Mouse (Mus musculus) cerebellum, adult 11 months (tissue): Measurements from ENCODE around the gene Iqsec1.
A peak's percentile ranks its signal among the peaks of the same experiment; 100 is the strongest.

Source experiments
- DNase-seq: peaks from one replicate; pipeline ENCODE4 v3.0.0; 2022

Iqsec1 gene

DNA sequence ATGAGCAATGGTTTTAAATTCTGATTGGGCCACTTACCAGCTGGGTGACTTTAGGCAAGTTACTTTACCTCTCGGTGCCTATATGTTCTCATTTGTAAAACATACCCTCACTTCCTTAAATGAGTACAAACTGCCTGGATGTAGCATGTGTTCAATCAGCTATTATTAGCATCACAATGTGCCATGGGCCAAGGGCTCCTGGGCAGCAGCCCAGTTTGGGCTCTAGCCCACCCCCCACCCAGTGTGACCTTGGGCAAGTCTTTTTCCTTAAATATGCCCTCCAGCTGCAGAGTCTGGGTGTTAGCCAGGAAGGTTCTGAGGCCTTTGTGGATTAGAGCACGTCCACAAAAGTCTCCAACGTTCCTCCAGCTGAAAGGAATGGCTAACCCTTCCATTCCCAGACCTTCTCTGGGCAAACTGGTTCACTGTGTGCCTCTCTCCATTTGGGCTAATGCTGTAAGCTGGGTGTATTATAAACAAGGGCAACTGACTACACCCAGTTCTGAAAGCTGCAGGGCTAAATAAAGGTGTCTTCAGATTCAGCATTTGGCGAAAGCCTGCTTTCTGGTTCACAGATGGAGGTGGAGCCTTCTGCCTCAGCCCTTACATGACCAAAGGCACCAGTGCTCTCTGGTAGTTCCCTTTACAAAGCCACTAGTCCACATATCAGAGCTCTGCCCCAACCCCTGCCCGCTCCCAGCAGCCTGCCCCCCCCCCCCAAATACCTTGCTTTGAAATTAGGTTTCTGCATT, 101.3 kb downstream of the Iqsec1 start:
- no peak for DNase-seq

DNA sequence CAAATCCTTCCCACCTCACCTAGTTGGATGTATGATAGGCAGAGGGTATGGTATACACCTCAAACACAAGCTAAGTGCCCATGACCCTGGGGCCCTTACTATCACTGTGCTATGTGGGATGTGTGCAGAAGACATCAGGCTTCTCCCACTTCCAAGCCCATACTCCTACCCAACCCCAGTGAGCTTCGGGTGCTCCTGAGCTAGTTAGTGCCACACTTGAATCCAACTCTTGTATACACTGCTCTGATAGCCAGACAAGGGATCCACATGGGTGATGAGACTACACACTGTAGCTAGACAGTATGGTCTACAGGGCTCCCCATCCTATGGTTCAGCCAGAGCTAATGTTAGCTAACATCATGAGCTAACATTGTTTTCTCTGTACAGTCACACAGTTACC, 102.9 kb downstream of the Iqsec1 start:
- no peak for DNase-seq

DNA sequence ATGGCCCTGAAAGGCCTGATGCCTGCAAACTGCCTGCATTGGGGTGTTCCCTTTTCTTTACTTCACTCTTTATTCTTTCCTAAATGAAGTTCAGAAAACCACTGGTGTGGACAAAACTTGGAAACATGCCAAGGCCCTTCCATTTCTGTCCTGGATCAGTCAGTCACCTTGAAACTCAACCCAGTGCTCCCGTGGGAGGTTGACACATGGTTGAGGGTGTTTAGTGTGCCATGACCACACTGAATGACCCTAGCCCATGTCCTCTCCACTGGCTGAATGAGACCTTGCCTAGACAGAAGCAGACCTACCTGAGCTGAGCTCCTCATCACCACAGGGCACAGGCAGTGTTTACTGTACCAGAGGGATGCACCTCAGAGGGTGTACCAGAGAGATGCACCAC, 103.9 kb downstream of the Iqsec1 start:
- no peak for DNase-seq

DNA sequence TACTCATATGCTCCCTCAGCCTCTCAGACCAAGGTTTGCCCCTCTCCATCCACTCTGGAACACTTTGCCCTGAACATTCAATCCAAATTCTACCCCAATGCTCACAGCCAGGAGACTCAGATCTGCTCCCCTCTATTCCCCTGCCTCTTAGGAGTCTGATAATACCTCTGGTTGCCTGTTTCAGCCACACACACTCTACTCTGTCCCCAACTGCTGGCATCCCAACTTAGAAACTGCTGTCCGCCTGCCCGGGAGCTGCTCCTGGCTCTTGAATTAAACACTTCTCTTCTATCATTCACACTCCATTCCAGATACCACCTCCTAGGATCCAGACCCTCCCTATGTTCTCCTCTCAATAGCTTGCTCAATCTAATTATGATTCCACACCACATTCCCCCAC, 107.5 kb downstream of the Iqsec1 start:
- DNase-seq = no peak

DNA sequence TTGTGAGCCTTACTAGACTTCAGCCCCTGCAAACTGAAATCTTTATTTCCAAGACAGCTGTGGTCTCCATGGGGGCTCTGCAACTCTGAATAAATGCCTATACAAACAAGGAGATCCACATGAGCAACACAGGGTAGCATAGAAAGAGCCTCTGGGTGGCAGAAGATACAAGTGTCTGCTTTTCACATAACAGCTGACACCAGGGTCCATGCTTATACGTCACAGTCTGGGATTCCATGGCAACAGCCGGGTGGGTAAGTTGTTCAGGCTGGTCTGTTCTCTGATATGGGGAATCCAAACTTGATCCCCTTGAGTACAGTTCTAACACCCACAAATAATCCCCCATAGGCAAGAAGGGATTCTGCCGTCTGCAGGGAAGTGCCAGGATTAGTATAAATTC, 108.1 kb downstream of the Iqsec1 start:
- no peak for DNase-seq

DNA sequence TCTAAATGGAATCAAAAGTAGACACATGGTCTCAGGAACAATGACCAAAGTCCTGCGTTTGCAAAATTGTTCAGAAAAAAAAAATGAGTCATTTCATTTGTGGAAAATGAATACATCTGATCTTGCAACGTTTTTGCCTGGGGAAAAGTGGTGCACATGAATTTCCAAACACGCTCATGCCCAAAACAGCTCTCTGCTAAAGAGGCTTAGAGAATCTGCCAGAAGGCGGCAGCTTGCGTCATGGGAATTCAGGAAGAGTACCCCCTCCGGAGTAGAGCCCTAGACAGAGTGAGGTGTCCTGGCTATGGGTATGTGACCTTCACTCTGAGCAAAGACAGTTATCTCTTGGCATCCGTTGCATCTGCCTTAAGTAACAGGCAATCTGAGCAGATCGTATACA, 116.9 kb downstream of the Iqsec1 start:
- DNase-seq = no peak

DNA sequence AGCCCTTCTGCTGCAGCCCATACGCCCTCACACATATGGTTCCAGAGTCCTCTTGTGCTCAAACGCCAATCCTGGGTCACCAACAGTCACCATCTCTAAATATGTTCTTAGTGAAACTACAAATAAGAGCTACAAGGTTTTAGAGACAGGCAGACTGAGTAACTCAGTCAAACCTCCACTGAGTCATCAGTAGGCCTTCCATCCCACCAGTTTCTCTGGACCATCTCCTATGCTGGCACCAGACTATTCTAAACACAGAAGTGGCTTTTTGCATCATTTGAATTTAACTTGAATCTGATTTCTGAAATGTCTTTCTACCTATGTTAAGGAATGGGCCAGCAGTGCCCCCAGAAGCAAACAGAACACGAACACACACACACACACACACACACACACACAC, 120.5 kb downstream of the Iqsec1 start:
- DNase-seq = no peak

DNA sequence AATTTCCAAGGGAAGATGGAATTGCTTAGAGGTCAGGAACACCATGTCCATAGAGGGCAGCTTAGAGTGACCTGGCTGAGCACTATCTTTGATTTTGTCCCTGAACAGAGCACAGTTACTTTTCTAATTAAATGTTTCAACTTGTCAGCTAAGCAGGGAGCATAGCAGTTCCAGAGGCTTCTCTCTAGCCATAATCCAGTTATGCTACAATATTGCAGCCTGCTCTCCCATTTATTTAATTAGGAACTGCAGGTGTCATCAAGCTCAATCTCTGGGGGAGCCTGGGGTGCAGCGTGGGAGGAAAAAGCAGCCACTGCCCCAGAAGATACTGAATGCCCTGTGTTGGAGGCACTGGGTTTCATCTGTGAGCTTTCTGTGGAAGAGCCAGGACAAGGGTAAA, 127.1 kb downstream of the Iqsec1 start:
- DNase-seq = no peak

DNA sequence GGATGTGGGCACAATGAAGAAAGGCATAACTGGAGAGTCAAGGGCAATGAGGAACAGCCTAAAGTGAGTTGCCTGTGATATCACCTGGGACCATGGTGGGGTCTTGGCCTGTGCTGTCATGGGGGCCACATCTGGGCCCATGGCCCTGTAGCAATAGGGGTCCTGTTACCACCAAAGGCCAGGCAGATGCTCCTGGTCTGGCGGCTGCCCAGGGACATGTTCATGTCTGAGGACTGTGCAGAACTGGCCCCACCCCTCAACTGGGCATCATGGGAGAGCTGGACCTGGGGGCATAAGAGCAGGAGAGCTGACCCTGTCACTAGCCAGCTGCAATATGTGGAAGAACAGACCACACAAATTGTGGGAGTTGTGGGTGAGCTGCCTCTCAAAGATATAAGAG, 130.6 kb downstream of the Iqsec1 start:
- DNase-seq = no peak

DNA sequence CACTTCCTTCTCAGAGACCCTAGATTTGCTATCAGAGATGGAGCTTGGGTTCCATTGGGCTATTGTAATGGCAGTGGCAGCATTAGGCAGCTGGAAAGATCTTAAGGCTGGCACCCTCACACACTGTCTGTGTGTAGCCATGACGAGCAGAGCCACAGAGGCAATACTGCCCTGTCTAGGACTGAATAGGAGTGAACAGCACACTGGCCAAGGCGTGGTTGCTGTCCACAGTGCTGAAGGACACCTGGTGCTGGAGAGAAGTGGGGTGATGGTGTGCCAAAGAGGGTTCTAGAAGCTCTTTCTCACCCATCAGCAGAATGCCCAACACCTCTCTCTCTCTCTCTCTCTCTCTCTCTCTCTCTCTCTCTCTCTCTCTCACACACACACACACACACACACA, 136.1 kb downstream of the Iqsec1 start:
- no peak for DNase-seq

DNA sequence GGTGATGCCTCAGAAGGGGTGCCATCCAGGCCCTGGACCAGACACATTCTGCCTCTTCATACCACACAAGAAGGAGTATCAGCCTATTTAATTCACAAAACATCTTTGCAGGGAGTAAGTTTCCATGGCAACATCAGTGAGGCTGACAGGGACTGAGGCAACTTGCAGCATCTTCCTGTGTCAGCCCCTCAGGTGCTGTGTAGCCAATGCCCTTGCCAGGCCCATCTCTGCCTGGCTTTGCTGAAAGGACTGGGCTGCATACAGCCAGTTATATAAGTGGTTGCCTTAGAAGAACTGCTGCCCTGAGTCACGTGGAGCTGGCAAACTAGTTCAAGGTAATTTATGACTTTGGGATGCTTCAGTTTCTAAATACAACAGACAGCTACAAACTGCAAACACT, 140.4 kb downstream of the Iqsec1 start:
- DNase-seq = no peak

DNA sequence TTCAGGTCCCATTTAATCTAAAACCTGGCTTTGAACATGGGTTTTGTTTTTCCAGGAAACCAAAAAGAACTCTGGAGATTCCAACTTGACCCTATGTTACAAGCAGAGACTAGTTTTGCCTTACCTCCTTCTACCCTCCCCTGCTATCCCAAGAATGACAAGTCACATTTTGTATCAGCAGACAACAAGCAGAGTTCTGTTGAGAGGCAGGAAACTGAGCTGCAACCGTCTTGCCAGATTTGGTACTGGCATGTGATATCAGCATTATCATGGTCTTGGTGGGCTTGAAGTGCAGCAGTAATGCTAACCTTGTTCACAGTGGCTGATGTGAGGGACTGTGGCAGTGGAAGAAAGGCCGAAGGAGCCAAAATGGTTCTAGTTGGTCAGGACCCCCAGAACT, 141.0 kb downstream of the Iqsec1 start:
- no peak for DNase-seq

DNA sequence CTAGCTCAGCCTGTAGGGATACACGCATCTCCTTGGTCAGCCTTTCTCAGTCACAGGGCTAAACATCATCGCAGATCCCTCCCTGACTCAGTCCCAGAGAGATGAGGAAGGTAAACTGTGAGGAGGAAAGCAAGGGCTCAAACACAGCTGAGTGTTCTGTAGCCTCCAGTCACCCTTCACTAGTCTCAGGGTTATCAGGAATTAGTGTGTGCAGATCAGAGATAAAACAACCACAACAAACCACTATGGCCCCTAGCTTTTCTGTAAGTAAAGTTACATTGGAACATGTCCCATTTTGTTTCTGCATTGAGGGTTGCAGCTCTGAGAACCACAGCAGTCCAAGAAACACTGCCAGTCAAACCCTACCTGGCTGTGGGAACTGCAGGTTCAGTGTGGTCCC, 148.5 kb downstream of the Iqsec1 start:
- no peak for DNase-seq

DNA sequence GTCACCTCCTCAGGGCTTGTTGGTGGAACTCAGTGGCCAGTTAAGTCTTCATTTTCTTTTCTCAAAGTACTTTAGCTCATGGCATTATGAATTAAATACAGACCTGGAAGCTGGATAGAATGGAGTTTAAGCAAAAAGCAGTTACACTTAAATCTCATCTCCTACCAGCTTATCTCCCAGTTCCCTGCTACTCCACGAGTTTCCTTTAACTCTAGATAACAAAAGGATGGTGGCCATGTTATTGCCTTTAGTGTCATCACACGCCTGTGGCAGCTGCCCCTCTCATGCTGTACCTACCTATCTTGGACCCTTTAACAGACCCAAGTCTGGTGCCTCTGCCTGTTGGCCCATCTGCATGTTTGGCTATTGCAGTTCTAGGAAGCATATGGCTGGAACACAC, 151.7 kb downstream of the Iqsec1 start:
- DNase-seq = no peak

DNA sequence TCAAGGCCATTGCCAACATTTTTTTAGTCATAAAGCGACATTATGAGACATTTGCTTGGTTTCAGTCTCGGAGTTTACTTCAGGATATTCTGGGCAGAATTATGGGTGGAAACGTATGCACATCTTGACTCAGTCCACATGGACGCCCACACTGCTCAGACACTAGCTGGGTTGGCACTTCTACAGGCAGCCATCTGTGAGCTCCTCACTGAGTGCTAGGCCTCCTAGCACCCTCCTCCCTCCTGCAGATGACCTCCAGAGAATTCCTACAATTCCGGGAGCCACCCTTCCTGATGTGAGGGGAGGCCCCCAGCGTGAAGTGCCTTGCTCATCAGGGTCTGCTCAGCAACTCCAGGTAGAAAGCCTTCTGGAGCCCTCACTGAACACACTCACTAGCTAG, 158.9 kb downstream of the Iqsec1 start:
- no peak for DNase-seq

DNA sequence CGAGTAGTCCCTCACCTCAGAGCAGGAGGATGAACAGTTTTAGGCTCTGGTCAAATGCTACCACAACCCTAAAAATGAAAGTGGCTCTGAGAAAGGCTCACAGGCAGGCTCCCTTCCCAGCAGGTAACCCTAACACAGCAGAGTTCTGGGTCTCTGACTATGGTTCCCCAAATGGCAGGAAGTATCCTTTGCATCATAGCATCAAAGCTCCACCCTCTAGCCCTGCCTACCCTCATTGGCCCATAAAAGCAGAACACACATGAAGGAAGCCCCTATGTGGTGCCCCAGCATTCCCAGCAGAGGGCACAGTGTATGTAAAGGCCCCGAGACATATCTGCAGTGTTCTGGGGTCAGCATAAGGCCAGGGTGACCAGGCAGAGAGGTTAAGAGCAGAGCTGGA, 163.4 kb downstream of the Iqsec1 start:
- DNase-seq = no peak

DNA sequence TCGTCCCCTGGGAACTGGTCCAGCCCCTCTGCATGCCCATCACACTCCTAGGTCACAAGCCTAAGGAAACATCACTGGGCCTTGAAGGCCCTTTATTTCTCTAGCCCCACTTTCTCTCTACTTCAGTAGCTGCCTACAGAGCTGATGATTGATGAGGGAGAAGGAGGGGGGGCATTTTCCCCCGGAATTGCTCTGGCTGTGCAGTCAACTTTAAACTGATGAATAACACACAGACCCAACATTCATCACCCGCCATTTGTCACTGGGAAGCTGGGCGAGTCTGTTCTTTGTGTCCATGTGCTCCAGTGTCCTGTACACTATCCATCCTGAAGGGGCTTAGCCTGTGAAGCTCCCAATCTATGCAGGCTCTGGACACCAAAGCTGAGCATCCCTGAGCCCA, 165.2 kb downstream of the Iqsec1 start:
- DNase-seq = no peak

DNA sequence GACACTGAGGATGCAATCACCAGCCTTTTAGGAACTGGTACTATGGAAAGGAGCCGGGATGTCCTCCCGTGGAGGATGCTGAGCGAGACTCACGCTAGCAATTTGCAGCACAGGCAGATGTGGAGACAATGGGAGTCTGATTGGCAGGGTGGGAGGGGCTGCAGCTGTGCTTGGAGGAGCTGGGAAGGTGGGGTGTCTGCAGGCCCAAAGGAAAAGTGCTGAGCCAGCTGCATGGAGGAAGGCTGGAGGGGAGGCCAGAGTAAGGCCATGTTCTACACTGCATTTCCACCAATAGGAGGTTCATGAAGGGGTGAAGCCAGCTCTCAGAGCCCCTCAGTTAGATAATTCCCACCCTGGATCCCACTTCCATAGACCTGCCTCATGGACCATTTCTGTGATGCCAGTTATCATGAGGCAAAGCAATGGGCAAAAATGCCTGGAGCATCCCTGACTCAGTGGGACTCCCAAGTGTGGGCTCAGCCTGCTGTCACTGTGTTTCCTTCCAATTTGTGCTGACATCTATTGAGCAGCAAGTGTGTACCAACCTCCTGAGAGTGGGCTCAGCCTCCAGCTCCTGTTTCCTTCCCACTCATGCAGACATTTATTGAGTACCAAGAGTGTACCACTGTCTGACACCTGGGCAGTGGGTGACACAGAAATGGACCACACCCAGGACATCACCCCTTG, 166.4 kb downstream of the Iqsec1 start:
- no peak for DNase-seq

DNA sequence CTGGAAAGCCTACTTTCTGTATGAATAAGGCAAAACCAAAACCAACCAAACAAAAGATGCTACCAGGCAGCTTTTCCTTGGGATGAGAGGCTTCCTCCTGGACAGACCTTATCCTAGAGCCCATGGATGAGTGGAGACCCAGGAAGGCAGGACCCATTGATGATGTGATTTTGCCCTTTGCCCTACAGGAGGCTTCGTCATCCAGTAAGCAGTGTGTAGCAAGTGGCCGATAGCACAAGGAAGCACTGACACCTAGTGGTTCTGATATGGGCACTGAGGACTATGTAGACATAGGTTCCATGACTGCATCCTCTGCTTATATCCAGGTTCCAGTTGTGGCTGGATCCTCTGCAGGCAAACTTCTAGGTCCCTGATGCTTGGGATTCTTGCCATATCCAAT, 168.6 kb downstream of the Iqsec1 start:
- peak; percentile 32 for DNase-seq

DNA sequence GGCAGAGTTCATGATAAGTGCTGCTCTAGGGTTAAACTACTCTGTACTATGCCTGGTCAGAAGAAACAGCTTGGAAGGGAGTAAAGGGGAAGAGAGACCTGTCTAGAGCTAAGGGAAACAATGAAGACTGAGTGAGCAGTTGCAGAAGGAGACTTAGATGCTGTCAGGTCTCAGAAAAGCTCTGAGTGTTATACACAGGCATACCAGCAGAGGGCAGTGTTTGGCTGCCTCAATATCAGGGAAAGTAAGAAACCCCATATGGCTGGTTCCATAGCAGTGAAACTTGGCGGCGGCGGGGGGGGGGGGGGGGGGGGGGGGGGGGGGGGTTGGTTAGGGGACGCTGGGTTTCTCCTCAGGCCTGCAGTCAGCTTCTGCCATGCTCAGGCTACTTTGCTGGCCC, 169.5 kb downstream of the Iqsec1 start:
- peak; percentile 68 for DNase-seq

DNA sequence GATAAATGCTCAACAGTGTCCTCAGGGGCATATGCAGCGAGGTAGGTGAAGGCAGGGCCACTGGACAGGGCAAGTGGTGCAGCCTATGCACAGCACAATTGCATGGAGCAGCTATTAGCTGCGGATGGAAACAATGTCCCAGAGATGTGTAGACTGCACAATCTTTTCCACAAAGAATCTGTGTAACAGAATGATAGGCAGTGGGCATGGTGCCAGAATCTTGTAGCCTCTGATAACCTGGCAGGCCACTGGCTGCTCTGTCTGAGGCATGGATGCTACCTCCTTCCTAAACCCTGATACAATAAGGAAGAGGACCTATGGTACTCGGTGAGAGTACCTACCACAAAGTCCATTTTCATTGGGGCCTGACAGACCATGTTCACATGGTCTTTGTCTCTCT, 171.9 kb downstream of the Iqsec1 start:
- DNase-seq = peak; percentile 40

DNA sequence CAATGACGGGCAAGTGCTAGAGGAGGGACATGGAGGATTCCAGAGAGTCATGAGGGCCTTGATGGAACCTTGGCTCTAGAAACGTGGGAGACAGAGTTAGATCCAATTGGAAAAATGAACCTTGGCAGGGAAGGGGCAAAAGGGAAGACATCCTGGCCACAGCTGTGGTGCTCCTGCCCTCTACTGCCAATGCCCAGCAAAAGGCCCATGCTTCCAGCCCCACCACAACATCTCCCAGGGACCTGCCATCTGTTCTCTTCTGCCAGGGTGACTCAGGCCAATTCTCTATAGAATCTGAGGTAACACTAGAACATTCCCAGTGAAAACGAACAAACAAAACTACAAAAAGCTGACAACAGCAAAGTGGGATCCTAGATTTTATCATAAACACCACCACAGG, 173.1 kb downstream of the Iqsec1 start:
- DNase-seq = peak; percentile 68

DNA sequence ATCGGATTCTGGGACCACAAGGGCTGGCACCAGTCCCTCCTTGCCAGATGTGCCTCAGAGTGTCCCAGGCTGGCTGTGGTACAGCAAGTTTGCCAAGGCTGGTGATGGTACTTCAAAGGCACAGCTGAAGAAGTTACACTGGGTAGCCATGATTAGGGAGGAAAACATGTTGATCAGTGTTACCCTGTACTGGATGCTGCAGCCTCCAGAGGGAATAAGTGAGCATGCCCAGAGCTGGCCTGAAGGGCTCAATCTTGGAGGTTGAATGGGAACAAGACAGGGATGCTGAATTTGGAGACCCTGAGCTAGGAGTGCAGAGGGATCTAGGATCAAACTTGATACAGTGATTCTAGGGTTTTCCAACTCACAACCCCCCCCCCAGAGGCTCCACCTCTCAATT, 175.0 kb downstream of the Iqsec1 start:
- peak; percentile 35 for DNase-seq

DNA sequence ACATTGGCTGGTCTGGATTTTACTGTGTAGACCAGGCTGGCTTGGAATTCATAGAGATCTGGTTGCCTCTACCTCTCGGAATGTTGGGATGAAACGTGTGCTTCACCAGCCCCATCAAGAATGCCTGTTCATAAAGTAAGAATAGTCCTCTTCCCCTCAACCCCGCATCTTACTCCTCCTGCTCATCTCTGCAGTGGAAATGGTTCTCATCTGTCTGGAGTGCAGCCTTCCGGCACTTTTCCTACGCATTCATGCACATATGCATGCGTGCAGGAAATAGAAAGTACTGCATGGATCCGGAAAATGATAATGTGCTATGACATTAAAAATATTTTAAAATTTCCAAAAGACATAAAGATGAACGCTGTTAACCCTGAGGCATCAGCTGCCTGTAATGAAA, 175.9 kb downstream of the Iqsec1 start:
- no peak for DNase-seq

DNA sequence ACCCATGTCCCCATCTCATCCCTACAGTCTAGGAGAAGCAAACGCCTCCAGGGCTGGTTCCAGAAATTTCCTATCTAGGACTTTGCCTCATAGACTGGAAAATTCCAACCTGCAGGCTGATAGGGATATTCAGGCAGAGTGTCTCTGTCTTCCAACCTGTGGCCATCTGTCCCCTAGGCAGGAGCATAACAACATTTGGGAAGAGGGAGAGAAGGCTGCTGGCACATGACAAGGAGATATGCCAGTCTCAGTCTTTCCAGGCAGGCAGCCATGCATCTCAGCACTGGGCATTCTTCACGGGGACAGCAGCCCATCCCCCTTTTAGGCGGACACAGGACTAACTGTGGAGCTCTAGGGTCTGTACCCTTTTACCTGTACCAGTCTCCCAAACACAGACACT, 176.4 kb downstream of the Iqsec1 start:
- DNase-seq = peak; percentile 82
